ENCODE assay signal across 29 mouse cellular contexts in the genomic region with DNA sequence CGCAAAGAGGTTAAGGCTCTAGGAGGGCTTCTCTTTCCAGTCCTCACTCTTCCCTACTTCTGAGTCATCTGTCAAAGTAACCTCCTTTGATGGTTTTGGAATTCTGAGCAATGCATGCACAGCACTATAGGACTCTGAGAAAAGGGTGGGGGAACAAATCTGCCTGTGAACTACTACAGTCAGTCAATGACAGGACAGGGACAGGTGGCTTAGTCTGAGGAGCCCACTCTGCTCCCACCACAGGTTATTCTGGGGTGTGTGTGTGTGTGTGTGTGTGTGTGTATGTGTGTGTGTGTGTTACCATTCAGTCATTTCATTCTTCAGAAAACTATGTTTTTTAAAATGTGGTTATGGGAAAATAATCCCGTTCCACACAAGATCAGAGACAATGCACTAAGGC. TPM values are rescaled to one million over a fixed set of nuclear protein-coding genes. Genes with fewer than 3 reads are reported as not detected.
DNase-seq lines count a peak whose midpoint lies in the region; ATAC-seq and TF ChIP-seq lines count a peak whose summit lies in the region.
"Had no signal": no experiment of that assay in that cellular context is flagged by ENCODE, and none has a peak within 500 bp of the region (broad histone marks: within the 10 kb centered on the region; RNA-seq: fewer than 3 reads in every experiment).

No protein-coding gene starts in this region.

- no peak overlapping the region for H3K4me2 ChIP-seq in hindbrain, embryonic 11.5 days (replicated peaks; ENCODE audit: low read depth, low read length)
- no peak overlapping the region for H3K4me2 ChIP-seq in hindbrain, embryonic 12.5 days (replicated peaks)
- H3K4me2 ChIP-seq in stomach, embryonic 16.5 days (ENCODE audit: low read depth, low read length) = no peak overlapping the region
- H3K4me2 ChIP-seq in stomach, postnatal 0 days (replicated peaks; ENCODE audit: low read depth) = no peak overlapping the region
- H3K4me2 ChIP-seq: embryonic facial prominence, embryonic 12.5 days; embryonic facial prominence, embryonic 15.5 days; forebrain, embryonic 12.5 days; heart, embryonic 12.5 days; heart, embryonic 15.5 days; hindbrain, embryonic 15.5 days had no signal

- H3K4me3 ChIP-seq in hindbrain, embryonic 11.5 days (ENCODE audit: low read depth, low read length) = no peak overlapping the region
- H3K4me3 ChIP-seq in hindbrain, embryonic 12.5 days = no peak overlapping the region
- no peak overlapping the region for H3K4me3 ChIP-seq in stomach, embryonic 16.5 days (replicated peaks; ENCODE audit: low read length)
- no peak overlapping the region for H3K4me3 ChIP-seq in stomach, postnatal 0 days (ENCODE audit: low read depth, low read length)
- H3K4me3 ChIP-seq: embryonic facial prominence, embryonic 12.5 days; embryonic facial prominence, embryonic 15.5 days; erythroblast, embryonic 14.5 days; forebrain, embryonic 12.5 days; heart, embryonic 12.5 days; heart, embryonic 15.5 days; hindbrain, embryonic 10.5 days; hindbrain, embryonic 15.5 days had no signal

- no peak for DNase-seq in hindbrain, embryonic 11.5 days (ENCODE audit: low spot score)
- DNase-seq in stomach, postnatal 0 days (ENCODE audit: low spot score) = no peak
- peak; percentile 32 for DNase-seq in NIH3T3 (ENCODE audit: low read depth)
- no peak for DNase-seq in cerebellum, adult 9-10 months
- DNase-seq in adrenal gland, adult 8-10 months = no peak
- DNase-seq: adrenal gland, adult 2 months; adrenal gland, postnatal 25 days; cerebellum, adult 18-20 months; cerebellum, adult 9-11 months; cerebellum, postnatal 25 days; gastrocnemius, postnatal 25 days; heart, postnatal 10 days; heart, postnatal 36 days; kidney, adult 18-20 months; kidney, adult 9 months had no signal

- no peak for TF ChIP-seq CTCF in stomach, postnatal 0 days (IDR thresholded peaks at IDR 0.05; ENCODE audit: low read depth)

- no peak overlapping the region for H3K27ac ChIP-seq in hindbrain, embryonic 11.5 days (ENCODE audit: low read depth, low read length)
- no peak overlapping the region for H3K27ac ChIP-seq in hindbrain, embryonic 12.5 days
- H3K27ac ChIP-seq in stomach, embryonic 16.5 days (ENCODE audit: low read length) = no peak overlapping the region
- no peak overlapping the region for H3K27ac ChIP-seq in stomach, postnatal 0 days (replicated peaks)
- H3K27ac ChIP-seq: embryonic facial prominence, embryonic 12.5 days; embryonic facial prominence, embryonic 15.5 days; forebrain, embryonic 12.5 days; heart, embryonic 15.5 days; hindbrain, embryonic 10.5 days; hindbrain, embryonic 15.5 days had no signal

- H3K27me3 ChIP-seq in hindbrain, embryonic 11.5 days (ENCODE audit: control insufficient read depth, insufficient read depth, low read length) = no peaks in the 10 kb centered on the region
- H3K27me3 ChIP-seq in hindbrain, embryonic 12.5 days = no peaks in the 10 kb centered on the region
- no peaks in the 10 kb centered on the region for H3K27me3 ChIP-seq in stomach, embryonic 16.5 days (ENCODE audit: control insufficient read depth, insufficient read depth, low read length)
- H3K27me3 ChIP-seq in stomach, postnatal 0 days (ENCODE audit: control insufficient read depth, insufficient read depth, low read length) = no peaks in the 10 kb centered on the region
- H3K27me3 ChIP-seq: CH12.LX; embryonic facial prominence, embryonic 12.5 days; embryonic facial prominence, embryonic 15.5 days; forebrain, embryonic 12.5 days; heart, embryonic 12.5 days; heart, embryonic 15.5 days; hindbrain, embryonic 15.5 days had no signal

- WGBS in hindbrain, embryonic 11.5 days = 96% methylated on average over 1 of the region's 2 CpGs
- 95% methylated on average over 1 of the region's 2 CpGs for WGBS in hindbrain, embryonic 12.5 days
- WGBS in stomach, embryonic 16.5 days = 97% methylated on average over 1 of the region's 2 CpGs
- WGBS in stomach, postnatal 0 days = 88% methylated on average over 1 of the region's 2 CpGs

- no peak overlapping the region for H3K9ac ChIP-seq in hindbrain, embryonic 11.5 days (ENCODE audit: low read depth, low read length)
- H3K9ac ChIP-seq in hindbrain, embryonic 12.5 days = no peak overlapping the region
- H3K9ac ChIP-seq in stomach, embryonic 16.5 days (ENCODE audit: low read length) = no peak overlapping the region
- H3K9ac ChIP-seq in stomach, postnatal 0 days (ENCODE audit: low read length) = no peak overlapping the region
- H3K9ac ChIP-seq: embryonic facial prominence, embryonic 12.5 days; embryonic facial prominence, embryonic 15.5 days; forebrain, embryonic 12.5 days; heart, embryonic 12.5 days; heart, embryonic 15.5 days; hindbrain, embryonic 15.5 days had no signal

- H3K36me3 ChIP-seq in hindbrain, embryonic 11.5 days (ENCODE audit: control insufficient read depth, insufficient read depth, low read length) = no peaks in the 10 kb centered on the region
- no peaks in the 10 kb centered on the region for H3K36me3 ChIP-seq in hindbrain, embryonic 12.5 days
- no peaks in the 10 kb centered on the region for H3K36me3 ChIP-seq in stomach, embryonic 16.5 days (ENCODE audit: control insufficient read depth, insufficient read depth, low read length)
- H3K36me3 ChIP-seq in stomach, postnatal 0 days (ENCODE audit: control insufficient read depth, insufficient read depth, low read length) = 0 out of 2 replicates have a peak, but pooled peaks cover 3% of the 10 kb centered on the region
- H3K36me3 ChIP-seq: embryonic facial prominence, embryonic 12.5 days; embryonic facial prominence, embryonic 15.5 days; forebrain, embryonic 12.5 days; heart, embryonic 12.5 days; heart, embryonic 15.5 days; hindbrain, embryonic 10.5 days; hindbrain, embryonic 15.5 days had no signal

- no peaks in the 10 kb centered on the region for H3K9me3 ChIP-seq in hindbrain, embryonic 11.5 days (ENCODE audit: control insufficient read depth, low read length)
- H3K9me3 ChIP-seq in hindbrain, embryonic 12.5 days (replicated peaks) = no peaks in the 10 kb centered on the region
- no peaks in the 10 kb centered on the region for H3K9me3 ChIP-seq in stomach, embryonic 16.5 days (replicated peaks; ENCODE audit: control insufficient read depth, low read length)
- no peaks in the 10 kb centered on the region for H3K9me3 ChIP-seq in stomach, postnatal 0 days (ENCODE audit: control insufficient read depth, low read length)
- H3K9me3 ChIP-seq: embryonic facial prominence, embryonic 12.5 days; embryonic facial prominence, embryonic 15.5 days; forebrain, embryonic 12.5 days; G1E; heart, embryonic 12.5 days; heart, embryonic 15.5 days; hindbrain, embryonic 10.5 days; hindbrain, embryonic 15.5 days had no signal

- TF ChIP-seq EP300 in stomach, postnatal 0 days (optimal IDR thresholded peaks at IDR 0.05) = no peak

- H3K4me1 ChIP-seq in hindbrain, embryonic 11.5 days (replicated peaks; ENCODE audit: control insufficient read depth, insufficient read depth, low read length) = no peaks in the 10 kb centered on the region
- peaks cover 12% of the 10 kb centered on the region for H3K4me1 ChIP-seq in hindbrain, embryonic 12.5 days
- H3K4me1 ChIP-seq in stomach, embryonic 16.5 days (ENCODE audit: control insufficient read depth, insufficient read depth, low read length) = peaks cover 20% of the 10 kb centered on the region
- H3K4me1 ChIP-seq in stomach, postnatal 0 days (replicated peaks; ENCODE audit: control insufficient read depth, insufficient read depth) = no peaks in the 10 kb centered on the region; the same call in none of the 2 replicates

- ATAC-seq in hindbrain, embryonic 11.5 days (ENCODE audit: low FRiP score) = 0 out of 2 replicates have a peak, but pooled peaks have one; percentile 13
- no peak for ATAC-seq in hindbrain, embryonic 12.5 days (ENCODE audit: low FRiP score)
- ATAC-seq in stomach, embryonic 16.5 days (ENCODE audit: insufficient read depth, low FRiP score) = 0 out of 2 replicates have a peak, but pooled peaks have one; percentile 1
- ATAC-seq in stomach, postnatal 0 days (ENCODE audit: low FRiP score, low TSS enrichment) = no peak
- ATAC-seq: inflammation-experienced regulatory T-cells, adult 6 months; intestine, embryonic 16.5 days had no signal

RNA-seq across cellular contexts. Expression of a gene that starts 46.9 kb away (rescaled TPM):
- 19.0 and 29.8 TPM in 2 replicates for polyA plus RNA-seq in hindbrain, embryonic 11.5 days (2014; fragmentation: Nextera tagmentation; extraction: Ambion mirVana)
- polyA plus RNA-seq in hindbrain, embryonic 12.5 days (2016; fragmentation: Nextera tagmentation; extraction: Ambion mirVana) = 31.4 and 34.9 TPM in 2 replicates
- 53.0 and 59.5 TPM in 2 replicates for polyA plus RNA-seq in stomach, embryonic 16.5 days (2015; fragmentation: Nextera tagmentation; extraction: Ambion mirVana)
- 36.0 and 44.6 TPM in 2 replicates for polyA plus RNA-seq in stomach, postnatal 0 days (2015; fragmentation: Nextera tagmentation; extraction: Ambion mirVana)
- total RNA-seq in adrenal gland, adult 8-10 months (2022) = 100 to 1,000 TPM in 1 of 4 experiments, 10 to 100 TPM in 3; 52.9 to 103 (median 87.4) TPM

Comparison
In these comparisons a context has a peak if more than half of its experiments do, and no peak if none do; other contexts are left out.
1. ATAC-seq: peak in hindbrain, embryonic 11.5 days (single experiment) and stomach, embryonic 16.5 days (single experiment); none in hindbrain, embryonic 12.5 days (single experiment) and stomach, postnatal 0 days (single experiment).